Mouse (Mus musculus) 416B (cell line): ENCODE data around the gene Syt1.

ENCODE experiments used
- DNase-seq: peaks from one replicate; pipeline ENCODE4 v3.0.0; 2011; ENCODE audit warnings: low read depth

Syt1 gene

DNA sequence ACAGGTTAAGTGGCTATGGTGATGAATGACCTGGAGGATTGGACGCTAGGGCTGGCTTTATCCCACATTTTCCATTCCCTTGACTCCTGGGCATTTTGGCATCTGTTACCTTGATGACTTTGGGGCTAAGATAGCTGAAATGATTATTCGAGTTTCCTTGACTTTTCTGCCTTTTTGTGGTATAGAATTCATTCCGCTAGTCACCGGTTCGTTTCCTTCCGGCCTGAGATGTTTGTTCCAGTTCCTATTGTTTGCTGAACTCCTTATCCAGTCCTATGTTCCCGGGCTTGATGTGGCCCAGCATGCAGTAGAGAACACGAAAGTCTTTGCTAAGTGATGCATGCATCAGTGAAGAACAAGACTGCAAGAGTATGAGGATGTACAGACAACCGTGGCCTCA is 493.7 kb downstream of the Syt1 start:
- no peak for DNase-seq

DNA sequence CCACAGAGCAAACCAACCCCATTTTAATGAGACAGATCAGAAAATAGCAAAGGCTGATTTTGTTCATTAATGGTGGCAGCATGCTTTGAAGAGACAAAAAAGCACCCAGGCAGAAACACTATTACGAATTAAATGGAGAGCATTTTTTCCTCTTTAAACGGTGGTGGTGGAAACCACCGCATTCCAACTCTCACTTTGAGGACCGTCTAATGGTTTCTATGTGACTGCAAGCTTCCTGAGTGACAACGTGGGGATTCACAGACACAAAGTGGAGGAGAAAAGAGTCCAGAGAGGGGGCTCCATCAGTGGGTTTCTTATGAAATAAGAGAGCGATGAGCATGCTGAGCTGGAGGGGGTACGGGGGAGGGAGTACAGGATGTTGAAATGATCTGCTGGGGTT is 496.1 kb downstream of the Syt1 start:
- DNase-seq: no peak

DNA sequence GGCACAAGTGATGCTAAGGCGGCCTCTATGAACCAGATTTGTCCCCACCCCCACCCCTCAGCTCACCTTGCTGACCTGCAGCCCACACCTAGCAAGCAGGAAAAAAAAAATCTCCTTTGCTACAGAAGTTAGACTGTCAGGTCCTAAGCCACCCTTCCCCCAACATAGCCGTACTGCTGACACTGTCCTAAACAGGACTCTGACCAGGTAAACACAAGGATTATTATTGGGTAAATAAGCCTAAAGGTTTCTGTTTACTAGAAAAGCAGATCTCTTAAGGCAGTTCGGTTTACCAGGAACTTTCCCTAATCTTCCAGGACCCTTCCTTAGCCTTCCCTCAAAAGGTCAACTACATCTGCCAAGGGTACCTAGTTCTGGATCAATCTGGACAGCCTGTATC is 501.2 kb downstream of the Syt1 start:
- no peak for DNase-seq

DNA sequence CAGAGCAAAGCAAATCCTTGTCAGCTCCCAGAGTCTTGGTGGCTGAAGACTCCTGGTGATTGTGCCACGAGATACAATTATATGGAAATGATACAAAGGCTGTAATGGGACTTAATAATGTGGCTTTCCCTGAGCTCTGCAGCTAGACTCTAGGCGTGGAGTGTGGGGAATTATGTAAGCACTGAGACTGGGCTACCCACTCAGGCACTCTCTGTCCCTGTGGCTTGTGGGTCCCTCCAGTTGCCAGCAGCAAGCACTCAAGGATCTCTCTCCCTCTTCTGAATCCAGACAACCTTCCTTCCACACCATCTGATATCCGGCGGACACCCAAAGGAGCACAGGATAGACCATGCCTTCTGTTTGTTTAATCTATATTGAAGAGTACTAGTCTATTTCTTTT is 503.9 kb downstream of the Syt1 start:
- no peak for DNase-seq

DNA sequence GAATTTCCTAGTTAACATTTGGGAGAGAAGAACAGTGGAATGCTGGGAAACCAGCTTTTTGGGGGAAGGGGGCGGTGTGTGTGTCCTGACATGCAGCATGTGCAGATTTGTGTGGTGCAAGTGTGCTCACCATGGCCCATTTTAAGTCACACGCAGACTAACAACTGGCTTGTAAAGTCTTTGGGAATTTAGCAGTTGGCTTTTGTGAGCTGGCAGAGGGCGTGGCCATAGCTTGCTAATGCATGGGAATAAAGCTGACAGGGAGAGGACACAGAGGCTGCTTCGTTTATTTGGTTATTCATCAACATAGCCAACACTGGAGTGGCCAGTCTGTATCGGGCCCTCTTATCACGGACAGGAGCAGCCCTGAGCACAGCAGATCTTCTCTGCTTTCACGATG is 505.9 kb downstream of the Syt1 start:
- no peak for DNase-seq

DNA sequence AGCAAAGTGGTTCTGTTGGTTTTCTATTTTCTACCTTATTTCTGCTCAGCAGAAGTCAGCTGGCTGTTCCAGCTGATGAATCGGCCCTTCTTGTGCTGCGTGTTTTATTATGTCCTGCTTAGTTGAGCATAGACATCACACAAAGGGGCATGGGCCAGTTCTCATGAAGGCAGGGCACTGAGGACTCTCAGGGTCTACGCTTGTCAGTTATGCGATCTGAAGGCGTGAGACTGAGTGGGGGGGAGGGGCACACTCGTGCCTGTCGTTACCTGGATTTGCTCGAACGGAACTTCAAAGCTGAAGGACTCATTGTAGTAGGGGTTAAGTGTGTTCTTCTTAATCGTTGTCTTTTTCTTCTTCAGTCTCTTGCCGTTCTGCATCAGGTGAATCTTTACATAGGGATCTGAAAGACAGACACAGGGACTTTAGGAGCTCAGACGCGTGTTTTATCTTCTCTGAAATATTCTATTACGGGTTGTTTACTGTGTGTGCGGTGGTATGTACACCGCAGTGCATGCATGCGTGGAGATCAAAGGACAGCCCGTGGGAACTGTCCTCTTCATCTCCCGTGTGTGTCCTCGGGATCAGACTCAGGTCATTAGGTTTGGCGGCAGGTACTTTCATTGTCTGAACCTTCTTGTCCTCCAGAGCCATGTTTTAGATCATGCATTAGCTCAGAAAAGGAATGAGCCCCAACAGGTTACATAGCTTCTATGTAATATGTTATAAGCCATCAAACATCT is 506.5 kb downstream of the Syt1 start:
- DNase-seq: no peak

DNA sequence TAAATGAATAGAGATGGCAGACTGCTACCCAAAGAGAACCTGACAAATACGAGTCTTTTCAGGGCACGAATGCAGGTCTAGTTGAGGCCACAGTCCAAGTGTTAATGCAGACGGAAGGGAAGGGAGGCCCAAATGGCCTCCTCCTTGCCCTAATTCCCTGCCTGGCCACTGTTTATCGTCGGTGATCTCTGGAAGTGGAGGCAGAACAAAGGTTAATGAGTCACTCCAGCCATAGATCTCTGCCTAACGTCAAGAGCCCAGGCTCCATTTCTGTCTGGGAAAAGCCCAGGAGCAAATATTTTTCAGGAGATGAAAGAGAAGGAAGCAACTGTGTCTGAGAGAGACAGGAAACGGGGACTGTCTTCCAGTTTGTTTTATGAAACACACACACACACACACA is 520.6 kb downstream of the Syt1 start:
- DNase-seq: no peak

DNA sequence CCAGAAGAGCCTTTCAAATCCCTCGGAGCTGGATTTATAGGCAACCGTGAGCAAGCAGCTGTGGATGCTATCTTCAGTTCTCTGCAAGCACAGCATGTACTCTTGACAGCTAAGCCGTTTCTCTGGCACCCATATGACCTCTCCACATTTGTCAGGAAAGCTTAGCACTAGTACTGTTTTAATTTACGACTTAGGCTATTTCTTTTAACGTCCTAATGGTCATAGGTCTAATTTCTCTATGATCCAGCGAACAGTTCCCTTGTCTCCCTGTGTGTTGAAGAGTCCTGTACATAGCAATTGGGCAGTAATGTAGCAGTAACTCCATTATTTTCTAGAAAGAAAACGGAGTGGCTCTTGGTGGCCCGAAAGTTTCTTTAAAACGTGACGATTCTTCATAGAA is 526.8 kb downstream of the Syt1 start:
- no peak for DNase-seq

DNA sequence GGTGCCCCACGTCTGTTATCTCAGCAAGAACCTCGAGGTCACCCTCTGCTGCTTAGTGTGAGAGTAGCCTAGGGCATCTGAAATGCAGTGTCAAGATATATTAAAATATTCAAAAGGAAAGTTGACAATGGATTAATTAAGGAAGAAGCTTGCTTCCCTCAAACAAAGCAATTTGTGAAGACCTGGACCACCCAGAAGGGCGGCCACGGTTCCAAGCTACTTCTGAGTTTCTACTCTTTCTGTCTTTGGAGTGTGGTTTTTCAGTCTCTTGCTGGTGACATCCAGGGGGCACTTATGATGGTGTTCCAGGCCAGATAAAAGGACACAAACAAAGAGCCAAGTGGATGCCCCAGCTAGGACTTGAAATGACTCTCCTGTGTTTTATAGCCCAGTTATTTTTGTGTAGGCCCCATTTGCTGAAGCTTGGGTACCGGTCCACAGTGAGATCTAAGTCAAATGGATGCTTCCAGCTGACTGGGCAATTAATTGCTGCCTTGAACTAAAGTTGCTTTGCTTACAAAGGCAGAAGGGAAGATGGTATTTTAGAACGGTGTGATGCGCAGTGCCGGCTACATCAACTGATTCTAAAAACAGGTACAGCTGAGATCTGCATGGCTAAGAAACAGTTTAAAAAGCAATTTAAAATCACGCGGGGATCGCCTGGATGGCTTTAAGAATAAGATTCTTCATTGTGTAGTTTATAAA is 530.5 kb downstream of the Syt1 start:
- DNase-seq: no peak

DNA sequence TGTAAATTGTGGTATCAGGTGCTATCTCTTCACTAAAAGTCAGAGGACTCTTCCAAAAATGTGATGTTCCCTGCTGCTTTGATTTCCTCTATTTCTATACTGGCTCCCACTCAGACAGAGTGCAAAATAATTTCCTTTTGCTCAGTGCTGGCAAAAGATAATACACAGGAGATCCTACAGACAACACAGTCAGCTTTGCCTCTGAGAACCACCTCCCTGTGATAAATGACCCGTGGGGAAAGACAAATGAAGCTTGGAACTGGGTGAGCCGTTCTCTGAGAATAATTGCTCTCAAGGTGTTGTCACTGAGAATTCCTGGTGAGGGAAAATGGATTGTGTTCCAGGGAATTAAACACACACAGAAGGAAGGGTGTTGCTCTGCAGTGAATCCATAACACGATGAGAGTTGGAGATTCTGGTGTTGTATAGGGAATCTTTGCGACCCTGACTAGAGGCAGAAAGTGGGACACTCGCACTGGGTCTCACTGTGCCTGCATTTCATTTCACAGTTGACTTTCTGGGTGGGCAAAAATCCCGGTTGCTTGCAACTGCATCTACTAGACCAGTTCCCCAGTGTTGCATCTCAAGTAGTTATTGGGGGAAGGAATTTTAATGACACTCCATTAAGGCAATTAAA is 540.3 kb downstream of the Syt1 start:
- DNase-seq: no peak

DNA sequence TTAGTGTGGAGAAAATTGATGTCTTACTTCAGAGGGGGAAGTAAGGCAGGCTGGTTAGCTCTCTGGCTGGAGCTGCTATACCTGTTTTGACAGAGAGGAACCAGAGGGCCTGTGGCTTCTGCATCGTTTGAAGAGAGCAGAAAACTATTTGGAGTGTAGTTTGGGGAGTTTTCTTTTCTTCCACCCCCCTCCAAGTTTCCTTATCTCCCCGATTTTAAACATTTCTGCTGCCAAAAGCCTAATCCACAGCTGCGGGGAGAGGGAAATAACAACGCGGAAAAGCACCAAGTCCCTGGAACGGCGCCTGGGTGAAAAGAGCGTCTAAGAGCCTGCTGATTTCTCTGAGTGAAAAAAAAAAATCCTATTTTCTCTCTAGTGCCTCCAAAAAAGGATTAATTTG is 544.2 kb downstream of the Syt1 start:
- DNase-seq: no peak

DNA sequence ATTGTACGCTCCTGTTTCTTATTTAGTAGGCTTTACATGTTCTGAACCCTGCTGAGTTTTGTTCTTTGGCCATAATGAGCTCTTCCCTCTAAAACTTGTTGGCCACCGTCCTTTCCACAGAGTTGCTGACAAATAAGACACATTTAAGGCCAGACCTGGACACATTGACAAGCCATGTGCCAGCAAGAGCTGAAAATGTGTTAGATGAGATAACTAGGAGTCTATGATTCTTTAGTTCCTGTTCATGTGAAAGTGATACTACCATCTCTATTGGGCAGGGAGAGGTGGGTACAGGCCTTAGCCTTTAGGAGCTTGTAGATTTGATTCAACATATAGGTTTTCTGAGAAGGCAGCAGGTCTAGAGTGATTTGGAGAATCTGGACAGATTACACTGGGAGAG is 548.9 kb downstream of the Syt1 start:
- DNase-seq: no peak

DNA sequence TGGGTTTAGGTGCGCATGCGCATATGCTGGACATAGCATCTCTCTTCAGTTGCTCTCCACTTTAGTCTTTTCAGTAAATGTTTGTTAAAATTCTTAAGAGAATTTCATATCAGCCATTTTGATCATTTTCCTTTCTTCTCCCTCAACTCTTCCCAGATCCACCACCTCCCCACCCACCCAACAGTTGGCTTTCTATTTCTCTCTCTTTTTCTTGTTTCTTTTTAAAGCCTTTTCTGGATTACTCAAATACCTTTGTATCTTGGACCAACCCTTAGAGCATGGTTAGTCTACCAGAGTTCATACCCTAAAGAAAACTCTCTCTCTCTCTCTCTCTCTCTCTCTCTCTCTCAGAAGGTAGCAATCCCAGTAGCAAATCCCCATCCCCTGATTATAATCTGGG is 553.7 kb downstream of the Syt1 start:
- DNase-seq: no peak

DNA sequence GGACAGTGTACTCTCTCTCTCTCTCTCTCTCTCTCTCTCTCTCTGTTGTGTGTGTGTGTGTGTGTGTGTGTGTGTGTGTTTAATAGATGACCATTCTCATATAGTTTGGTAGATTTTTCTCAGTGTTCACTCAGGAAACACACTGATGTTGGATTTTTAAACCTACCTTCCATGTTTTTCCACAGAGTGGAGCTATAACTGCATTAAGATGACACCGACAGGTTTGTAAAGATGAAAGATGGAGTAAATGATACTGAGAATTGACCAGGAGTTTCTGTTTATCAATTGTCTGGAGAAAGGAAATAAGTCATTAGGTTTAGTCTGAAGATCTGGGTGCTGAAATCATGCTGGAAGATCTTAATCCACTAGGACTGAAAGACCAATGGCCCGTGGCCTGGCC is 554.9 kb downstream of the Syt1 start:
- DNase-seq: no peak

DNA sequence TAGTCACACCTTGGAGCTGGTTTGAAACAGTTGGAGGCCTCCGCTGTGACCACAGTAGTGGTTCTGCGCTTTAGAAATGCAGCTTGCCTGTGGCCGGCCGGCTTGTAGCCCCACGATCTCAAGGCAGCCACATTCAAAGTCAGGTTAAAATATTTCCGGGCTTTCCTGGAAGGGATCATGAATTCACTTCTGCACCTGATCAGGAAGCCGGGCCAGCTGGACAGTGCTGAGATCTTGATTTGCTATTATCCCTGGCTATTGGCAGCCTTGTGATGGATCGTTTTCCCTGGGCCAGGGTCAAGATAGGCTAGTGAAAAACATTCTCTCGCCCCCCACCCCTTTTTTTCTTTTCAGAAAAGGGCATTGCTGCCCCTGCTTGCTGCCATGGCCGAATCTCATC is 555.6 kb downstream of the Syt1 start:
- no peak for DNase-seq

DNA sequence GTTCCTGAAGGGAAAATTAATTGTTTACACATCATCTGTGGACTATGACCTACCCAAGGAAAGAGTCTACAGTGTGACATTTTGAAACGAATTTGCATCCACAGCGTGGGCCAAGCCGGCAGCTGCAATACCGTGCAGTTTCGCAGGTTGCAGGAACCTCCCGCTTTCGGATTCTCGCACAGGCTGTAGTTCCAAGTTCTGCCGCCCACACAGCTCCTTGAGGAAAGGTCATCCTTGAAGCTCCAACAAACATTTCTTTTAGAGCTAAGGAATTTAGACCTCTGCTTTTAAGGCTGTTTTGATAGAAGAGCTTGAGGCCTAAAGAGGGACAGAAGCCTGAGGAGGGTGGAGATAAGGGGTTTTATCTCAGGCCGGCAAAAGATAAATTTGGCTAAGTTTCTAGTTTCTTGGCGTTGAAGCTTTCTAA is 556.1 kb downstream of the Syt1 start:
- DNase-seq: no peak

DNA sequence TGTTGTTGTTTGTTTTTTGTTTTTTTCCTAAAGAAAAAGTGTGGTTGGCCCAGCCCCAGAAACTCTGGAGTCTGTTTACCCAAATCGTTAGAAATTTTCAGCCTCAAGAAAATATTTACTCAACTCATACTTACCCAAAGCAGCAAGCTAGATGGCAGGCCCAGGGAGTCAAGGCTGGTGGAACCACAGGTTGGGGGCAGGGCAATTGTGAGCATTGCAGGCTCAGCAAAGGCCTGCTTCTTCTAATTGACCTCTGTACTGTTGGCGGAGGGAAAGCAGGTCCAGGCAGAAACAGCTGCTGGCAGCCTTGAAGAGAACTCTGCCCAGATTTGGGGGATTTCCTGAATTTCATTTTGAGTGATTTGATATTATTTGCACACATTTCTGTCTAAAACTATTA is 557.2 kb downstream of the Syt1 start:
- no peak for DNase-seq

DNA sequence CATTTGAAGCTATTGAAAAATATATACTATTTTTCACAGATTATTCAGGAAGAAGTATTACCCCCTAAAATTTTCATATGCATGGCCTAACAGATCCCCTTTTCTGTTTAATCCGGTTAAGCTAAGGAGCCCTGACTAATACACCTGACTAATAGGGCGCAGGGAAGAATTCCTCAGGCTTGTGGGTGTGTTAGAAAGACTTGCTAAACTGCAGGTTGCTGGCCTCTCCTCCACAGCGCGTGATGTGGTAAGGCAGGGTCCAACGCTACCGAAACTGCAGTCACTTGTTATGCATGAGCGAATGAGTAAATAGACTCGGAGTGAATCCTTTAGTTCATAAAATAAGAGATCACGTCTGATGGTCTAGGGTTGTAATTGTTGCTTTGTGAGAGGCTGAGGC is 558.4 kb downstream of the Syt1 start:
- no peak for DNase-seq

DNA sequence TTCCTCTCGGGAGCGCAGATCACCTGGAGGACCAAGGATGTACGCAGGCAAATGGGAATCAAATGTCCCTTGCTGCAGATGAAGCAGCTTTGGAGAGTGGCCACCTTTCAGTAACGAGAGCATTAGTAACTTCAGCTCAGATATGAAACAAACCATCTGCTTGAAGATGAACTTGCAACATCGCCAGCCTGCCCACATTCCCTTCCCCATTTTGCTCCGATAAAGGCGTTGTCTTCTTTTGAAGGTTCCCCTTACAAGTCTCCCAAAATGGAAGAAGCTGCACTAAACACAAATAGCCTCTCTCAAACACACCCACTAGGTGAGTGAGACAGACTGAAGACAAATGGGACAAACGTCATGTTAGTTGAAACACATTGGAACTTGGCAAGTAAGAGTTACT is 559.3 kb downstream of the Syt1 start:
- no peak for DNase-seq

DNA sequence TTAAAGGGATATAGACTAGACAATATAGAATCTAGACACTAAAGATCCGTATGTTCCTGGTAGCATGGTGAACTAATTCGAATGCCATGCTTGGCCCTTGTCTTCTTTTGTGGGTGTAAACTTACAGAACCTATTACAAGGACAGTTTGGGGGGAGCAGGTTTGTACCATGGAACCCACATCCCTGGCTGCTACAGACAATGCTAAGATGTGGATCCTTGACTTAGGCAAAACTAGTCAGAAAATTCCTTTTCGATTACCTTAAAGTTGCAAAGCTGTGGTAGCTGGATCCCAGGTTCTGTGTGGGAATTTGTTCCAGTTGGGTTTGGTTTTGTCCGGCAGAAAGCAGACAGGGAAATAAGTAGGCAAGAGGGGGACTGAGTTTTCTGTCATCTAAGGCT is 560.4 kb downstream of the Syt1 start:
- no peak for DNase-seq

DNA sequence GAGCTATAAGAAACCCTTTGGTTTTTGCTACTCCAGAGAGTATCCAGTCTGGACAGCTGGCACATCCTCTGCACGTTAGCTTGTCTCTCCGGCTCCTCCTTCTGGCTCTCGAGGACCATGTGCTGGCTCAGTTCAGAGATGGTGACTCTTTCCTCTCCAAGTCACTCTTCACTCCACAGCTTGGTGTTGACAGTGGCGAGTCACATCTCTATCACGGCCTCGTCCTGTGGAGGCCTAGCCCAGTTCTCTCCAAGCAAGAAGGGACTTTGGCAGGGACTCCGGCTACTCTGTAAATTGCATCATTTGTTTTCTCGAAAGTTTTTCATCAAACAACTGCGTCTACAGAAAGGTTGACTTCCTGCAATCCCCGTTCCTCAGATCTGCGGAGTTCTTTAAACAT is 562.4 kb downstream of the Syt1 start:
- DNase-seq: no peak
